Mouse (Mus musculus): ENCODE measurements at regions not wholly inside any gene's neighbourhood (a gene's known extent, or its start where the extent isn't known, plus 50 kb on each side); places are given as distances from the start of the nearest gene placed in this dataset.
A peak's percentile ranks its signal among the peaks of the same experiment; 100 is the strongest.

DNA sequence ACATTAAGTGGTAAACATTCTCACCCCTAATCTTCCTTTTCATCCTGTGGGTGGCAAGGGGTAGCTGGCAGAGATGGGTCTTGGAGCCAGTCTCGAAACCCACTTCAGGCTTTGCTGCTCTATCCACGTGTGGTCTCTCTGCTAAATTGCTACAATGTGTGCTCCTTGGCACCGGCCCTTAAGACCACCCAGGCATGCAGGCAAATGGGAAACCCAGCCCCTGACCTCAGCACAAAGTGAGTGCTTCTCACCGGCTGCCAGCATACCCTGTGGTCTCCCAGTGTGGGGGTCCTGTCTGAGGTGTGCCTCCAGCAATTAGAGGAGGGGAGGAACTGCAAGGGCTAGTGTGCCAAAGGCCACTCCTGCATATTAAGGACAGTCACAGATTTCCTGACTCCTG is 238.5 kb upstream of the Gm21798 start:
- H3K9me3 ChIP-seq = no peaks in the 10 kb centered on the region
- H3K27ac ChIP-seq = no peak overlapping the region
- no peak for ATAC-seq (ENCODE audit: low FRiP score, low read depth)
- no peak overlapping the region for H3K9ac ChIP-seq
- no peaks in the 10 kb centered on the region for H3K36me3 ChIP-seq
- WGBS = 30% methylated on average over 4 of the region's 4 CpGs
- no peaks in the 10 kb centered on the region for H3K4me1 ChIP-seq
- no peak overlapping the region for H3K4me2 ChIP-seq (replicated peaks)
- H3K4me3 ChIP-seq = no peak overlapping the region
- H3K27me3 ChIP-seq (replicated peaks) = no peaks in the 10 kb centered on the region

DNA sequence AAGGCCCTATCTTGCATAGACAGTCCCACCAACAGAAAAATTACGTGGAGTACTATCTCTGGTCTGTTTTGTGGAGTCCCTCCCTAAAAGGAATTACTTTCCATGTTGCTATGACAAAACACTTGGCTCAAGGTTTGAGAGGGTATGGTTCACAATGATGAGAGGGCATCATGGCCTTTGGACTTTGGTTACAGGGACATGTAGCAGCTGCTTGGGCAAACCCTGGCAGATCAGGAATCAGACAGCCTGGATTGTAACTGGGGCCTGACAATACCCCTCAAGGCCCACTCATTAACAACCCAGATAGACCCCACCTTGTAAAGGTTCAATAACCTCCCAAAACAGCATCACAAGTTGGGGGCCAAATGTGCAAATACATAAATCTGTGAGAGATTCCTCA is 237.0 kb upstream of the Gm21798 start:
- Histone ChIP-seq H3K4me1 (no peaks in the 10 kb centered on the region), H3K9ac (no peak overlapping the region), H3K9me3 (no peaks in the 10 kb centered on the region), H3K27me3 (replicated peaks) (no peaks in the 10 kb centered on the region), H3K4me2 (replicated peaks) (no peak overlapping the region), H3K27ac (no peak overlapping the region), H3K4me3 (no peak overlapping the region), H3K36me3 (no peaks in the 10 kb centered on the region)
- no peak for ATAC-seq (ENCODE audit: low FRiP score, low read depth)
- 62% methylated on average over 1 of the region's 1 CpGs for WGBS

DNA sequence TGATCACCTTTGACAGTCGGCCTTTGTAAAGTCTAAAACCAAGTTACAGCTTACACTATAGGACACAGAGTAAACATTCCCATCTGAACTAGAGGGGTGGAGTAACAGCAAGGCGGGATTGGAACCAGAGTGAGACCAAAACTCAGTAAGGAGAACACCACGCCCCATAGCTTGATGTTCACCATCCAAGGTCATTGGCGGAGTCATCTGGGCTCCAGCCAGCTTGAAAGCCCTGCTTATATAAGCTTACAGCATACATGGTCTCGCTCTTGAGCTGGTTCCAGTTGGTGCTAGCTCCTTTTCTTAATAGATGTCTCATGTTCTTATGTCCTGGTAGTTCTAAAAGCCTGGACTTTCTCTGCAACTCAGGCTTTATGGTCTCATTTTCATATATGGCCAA is 236.4 kb upstream of the Gm21798 start:
- H3K27me3 ChIP-seq (replicated peaks) = no peaks in the 10 kb centered on the region
- no peak overlapping the region for H3K27ac ChIP-seq
- H3K9me3 ChIP-seq = no peaks in the 10 kb centered on the region
- H3K4me2 ChIP-seq (replicated peaks) = no peak overlapping the region
- 94% methylated on average over 5 of the region's 5 CpGs for WGBS
- H3K9ac ChIP-seq = no peak overlapping the region
- no peaks in the 10 kb centered on the region for H3K36me3 ChIP-seq
- no peaks in the 10 kb centered on the region for H3K4me1 ChIP-seq
- ATAC-seq (ENCODE audit: low FRiP score, low read depth) = no peak
- H3K4me3 ChIP-seq = no peak overlapping the region

DNA sequence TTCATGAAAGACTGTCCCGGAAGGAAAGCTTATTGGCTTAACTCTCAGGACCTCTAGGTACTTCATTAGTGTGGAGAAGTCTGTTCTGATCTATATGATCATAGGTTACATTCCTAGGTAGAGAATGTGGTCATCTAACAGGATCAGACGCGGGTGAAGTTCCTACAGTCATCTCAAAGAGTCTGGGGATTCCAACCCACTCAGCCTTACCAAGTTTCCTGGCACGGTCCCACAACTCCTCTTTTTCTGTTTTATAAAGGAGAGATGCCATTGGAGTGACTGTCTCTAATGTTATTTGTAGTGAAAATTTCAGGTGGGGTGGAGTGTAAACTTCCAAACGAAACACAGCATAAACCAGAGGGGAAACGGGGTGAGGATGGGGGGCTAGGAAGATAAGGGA is 233.4 kb upstream of the Gm21798 start:
- no peak overlapping the region for H3K4me3 ChIP-seq
- no peak for ATAC-seq (ENCODE audit: low FRiP score, low read depth)
- H3K9ac ChIP-seq = no peak overlapping the region
- no peak overlapping the region for H3K4me2 ChIP-seq (replicated peaks)
- H3K36me3 ChIP-seq = no peaks in the 10 kb centered on the region
- no peaks in the 10 kb centered on the region for H3K4me1 ChIP-seq
- H3K27ac ChIP-seq = no peak overlapping the region
- no peaks in the 10 kb centered on the region for H3K27me3 ChIP-seq (replicated peaks)
- 90% methylated on average over 6 of the region's 6 CpGs for WGBS
- H3K9me3 ChIP-seq = no peaks in the 10 kb centered on the region

DNA sequence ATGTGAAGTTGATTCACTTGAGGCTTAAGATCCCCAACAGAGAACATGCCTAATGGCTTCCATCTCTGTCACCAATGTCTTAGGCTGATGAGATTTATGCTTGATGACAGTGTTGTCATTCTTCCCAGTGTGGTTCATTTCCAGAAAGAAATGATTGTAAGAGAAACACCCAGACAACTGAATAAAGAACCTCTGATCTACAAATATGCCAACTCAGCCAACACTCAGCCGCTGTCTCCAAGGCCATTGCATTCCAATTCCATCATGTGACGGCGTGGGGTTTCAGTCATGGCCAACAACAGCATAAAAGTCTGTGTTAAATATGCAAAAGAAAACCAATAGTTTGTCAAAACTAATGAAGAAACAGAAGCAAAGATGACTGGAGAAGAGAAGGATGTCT is 230.7 kb upstream of the Gm21798 start:
- no peak for ATAC-seq (ENCODE audit: low FRiP score, low read depth)
- Histone ChIP-seq H3K4me3 (no peak overlapping the region), H3K27me3 (replicated peaks) (no peaks in the 10 kb centered on the region), H3K9ac (no peak overlapping the region), H3K27ac (no peak overlapping the region), H3K9me3 (no peaks in the 10 kb centered on the region), H3K36me3 (no peaks in the 10 kb centered on the region), H3K4me2 (replicated peaks) (no peak overlapping the region), H3K4me1 (no peaks in the 10 kb centered on the region)
- 96% methylated on average over 3 of the region's 3 CpGs for WGBS

DNA sequence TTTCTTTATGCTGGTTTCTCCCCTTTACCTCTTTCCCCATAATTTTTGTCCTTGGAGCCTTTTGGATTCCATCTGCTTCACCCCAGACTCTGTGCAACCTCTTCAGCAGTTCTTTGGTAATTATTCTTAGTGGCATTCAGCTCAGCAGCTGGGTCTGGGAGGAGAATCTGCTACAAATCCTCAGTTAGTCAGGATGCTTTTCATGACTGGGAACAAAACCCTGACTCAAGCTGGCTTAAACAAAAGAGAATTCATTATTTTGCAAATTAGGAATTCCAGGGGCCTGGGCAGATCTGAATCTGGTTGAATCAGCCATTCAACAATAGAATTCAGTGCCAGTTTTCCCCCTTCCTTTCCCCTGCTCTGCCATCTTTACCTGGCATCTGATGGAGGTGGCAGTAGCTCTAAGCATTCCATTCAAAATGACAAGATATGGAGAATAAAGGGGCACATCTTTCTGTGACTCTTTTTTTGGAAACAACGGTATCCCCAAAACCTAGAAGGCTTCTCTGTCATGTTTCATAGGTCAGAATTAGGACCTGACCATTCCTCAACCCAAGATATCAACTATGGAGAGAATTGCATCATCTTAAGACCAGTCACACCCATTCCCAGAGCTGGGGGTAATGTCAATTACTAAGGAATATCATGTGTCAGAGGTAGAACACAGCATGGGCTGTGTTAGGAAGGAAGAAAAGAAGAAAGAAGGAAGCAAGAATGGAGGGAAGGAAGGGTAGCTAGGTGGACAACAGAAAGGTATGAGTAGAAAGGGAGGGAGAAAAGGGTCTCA is 227.2 kb upstream of the Gm21798 start:
- no peak overlapping the region for H3K27ac ChIP-seq
- WGBS = 63% methylated on average over 1 of the region's 1 CpGs
- ATAC-seq (ENCODE audit: low FRiP score, low read depth) = peak; percentile 74; the same call in 1 of the 2 replicates

DNA sequence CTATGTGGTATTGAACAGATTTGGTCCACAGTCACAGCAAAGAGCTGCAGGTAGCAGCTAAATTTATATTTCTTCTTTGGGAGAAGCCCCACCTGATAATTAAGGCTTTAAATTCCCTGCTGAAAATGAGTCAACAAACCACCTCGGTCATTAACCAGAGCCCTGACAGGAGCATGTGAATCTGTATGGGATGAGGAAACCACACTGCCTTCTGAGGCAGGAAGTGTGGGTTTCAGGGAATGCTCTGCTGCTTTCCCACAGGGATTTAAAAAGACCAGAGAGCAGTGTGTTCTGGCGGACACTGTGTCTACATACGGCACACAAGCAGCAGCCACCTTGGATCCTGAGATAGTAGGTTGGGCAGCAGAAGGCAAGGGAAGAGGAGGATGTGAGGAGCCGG is 204.0 kb upstream of the Gm21798 start:
- H3K4me2 ChIP-seq (replicated peaks) = no peak overlapping the region
- WGBS = 70% methylated on average over 4 of the region's 4 CpGs
- H3K36me3 ChIP-seq = no peaks in the 10 kb centered on the region
- H3K4me1 ChIP-seq = no peaks in the 10 kb centered on the region
- H3K27ac ChIP-seq = no peak overlapping the region
- no peaks in the 10 kb centered on the region for H3K9me3 ChIP-seq
- H3K9ac ChIP-seq = no peak overlapping the region
- ATAC-seq (ENCODE audit: low FRiP score, low read depth) = no peak
- no peaks in the 10 kb centered on the region for H3K27me3 ChIP-seq (replicated peaks)
- no peak overlapping the region for H3K4me3 ChIP-seq

More for the DNA sequence above, 227.2 kb upstream of the Gm21798 start:
- H3K4me2 ChIP-seq (replicated peaks) = no peak overlapping the region
- H3K9ac ChIP-seq = no peak overlapping the region
- no peak overlapping the region for H3K4me3 ChIP-seq
- no peaks in the 10 kb centered on the region for H3K9me3 ChIP-seq
- H3K36me3 ChIP-seq = no peaks in the 10 kb centered on the region
- H3K27me3 ChIP-seq (replicated peaks) = no peaks in the 10 kb centered on the region
- no peaks in the 10 kb centered on the region for H3K4me1 ChIP-seq

DNA sequence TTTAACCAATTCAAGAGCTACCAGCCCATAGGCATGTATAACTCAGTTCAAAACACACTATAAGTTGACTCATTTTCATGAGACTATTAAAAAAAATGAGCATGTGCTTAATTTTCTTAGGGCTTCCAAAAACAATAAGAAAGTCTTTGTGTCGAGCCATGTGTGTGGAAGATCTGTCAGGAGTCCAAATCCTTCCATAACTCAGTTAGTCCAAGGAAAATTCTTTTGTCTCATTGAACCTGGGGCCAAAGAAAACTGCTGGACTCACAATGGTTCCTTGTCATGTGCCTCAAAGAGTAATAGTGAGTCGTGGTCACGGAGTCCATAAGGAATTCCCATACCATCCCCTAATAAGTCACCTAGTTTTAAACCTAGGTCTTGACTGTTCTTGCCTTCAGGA is 199.0 kb upstream of the Gm21798 start:
- 71% methylated on average over 3 of the region's 3 CpGs for WGBS
- H3K4me2 ChIP-seq (replicated peaks) = no peak overlapping the region

DNA sequence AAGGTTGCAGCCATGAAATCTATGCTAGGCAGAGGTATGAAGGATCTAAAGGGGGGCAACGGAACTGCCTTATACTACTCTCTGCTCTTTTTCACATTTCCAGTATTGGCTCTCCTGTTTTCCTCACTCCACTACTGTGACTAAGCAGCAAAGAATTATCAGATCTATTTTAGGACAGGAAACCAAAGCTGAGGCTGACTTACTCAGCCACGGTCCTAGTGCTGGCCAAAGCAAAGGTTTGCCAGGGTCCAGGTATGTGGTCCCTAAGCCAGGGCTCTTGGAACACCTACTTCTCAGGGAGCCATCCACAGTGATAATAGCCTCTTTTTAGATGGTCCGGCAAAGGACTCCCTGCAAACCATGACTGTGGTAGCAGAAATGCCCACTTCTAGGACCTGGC is 195.6 kb upstream of the Gm21798 start:
- Histone ChIP-seq H3K9me3 (no peaks in the 10 kb centered on the region), H3K4me1 (no peaks in the 10 kb centered on the region)

More for the DNA sequence above, 199.0 kb upstream of the Gm21798 start:
- Histone ChIP-seq H3K4me1 (no peaks in the 10 kb centered on the region), H3K9me3 (no peaks in the 10 kb centered on the region), H3K27ac (no peak overlapping the region), H3K36me3 (no peaks in the 10 kb centered on the region), H3K9ac (no peak overlapping the region), H3K27me3 (replicated peaks) (no peaks in the 10 kb centered on the region), H3K4me3 (no peak overlapping the region)
- ATAC-seq (ENCODE audit: low FRiP score, low read depth) = no peak

DNA sequence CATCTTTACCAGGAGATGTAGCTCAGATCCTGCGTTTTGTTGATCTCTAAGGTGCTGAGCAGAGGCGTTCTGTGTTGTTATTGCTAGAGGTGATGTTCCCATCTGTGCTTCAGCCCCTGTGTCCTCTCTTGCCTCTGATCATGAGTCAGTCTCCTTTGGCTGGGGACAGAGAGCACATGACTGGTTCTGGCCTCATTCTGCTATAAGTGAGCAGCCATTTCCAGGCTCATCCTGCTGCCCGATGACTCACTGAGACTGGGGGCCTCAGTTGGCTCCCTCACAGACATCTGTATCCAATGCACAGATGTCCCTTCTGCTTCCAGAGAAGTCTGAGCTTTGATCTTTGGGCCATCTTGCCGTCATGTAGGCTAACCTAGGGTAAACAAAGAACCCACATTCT is 194.9 kb upstream of the Gm21798 start:
- ATAC-seq (ENCODE audit: low FRiP score, low read depth) = no peak
- Histone ChIP-seq H3K9me3 (no peaks in the 10 kb centered on the region), H3K4me2 (replicated peaks) (no peak overlapping the region), H3K4me1 (no peaks in the 10 kb centered on the region), H3K4me3 (no peak overlapping the region), H3K27ac (no peak overlapping the region), H3K27me3 (replicated peaks) (no peaks in the 10 kb centered on the region), H3K36me3 (no peaks in the 10 kb centered on the region), H3K9ac (no peak overlapping the region)
- 81% methylated on average over 4 of the region's 4 CpGs for WGBS

More for the DNA sequence above, 195.6 kb upstream of the Gm21798 start:
- Histone ChIP-seq H3K4me2 (replicated peaks) (no peak overlapping the region), H3K27ac (no peak overlapping the region), H3K27me3 (replicated peaks) (no peaks in the 10 kb centered on the region), H3K4me3 (no peak overlapping the region), H3K9ac (no peak overlapping the region), H3K36me3 (no peaks in the 10 kb centered on the region)
- 92% methylated on average over 3 of the region's 3 CpGs for WGBS
- ATAC-seq (ENCODE audit: low FRiP score, low read depth) = no peak

DNA sequence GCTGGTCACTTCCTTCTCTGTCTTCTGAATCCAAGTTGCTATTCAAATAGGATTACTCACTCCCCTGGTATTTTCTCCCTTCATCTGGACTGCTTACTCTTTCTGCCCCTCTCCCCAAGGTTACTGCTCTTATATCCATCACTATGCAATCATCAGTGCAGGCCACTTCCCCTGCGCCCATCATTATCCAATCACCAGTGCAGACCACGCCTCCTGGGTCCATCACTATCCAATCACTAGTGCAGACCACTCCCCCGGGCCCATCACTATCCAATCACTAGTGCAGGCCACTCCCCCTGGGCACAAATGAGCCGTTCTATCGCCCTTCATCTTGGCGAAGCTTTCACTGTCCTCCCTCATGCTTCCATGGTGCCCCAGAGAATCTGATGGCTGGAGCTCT is 191.1 kb upstream of the Gm21798 start:
- no peak overlapping the region for H3K27ac ChIP-seq

DNA sequence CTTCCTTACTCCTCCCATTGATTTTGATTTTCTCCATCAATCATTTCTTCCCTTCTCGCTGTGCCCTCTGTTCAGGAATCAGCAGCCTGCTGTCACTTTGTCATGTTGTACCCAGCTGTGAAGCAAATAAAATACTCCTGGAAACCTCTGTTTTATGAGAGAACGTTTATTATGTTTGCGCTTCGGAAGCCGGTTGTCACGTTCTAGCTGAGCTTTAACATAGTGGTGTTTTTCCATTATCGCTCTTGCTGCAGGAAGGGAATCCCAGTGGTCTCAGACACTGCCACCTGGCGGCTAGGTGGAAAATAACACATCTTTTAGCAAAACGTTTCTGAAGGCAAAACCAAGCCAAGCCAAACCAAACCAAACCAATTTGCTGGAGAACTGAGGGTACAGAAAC is 190.2 kb upstream of the Gm21798 start:
- no peaks in the 10 kb centered on the region for H3K36me3 ChIP-seq
- H3K9ac ChIP-seq = no peak overlapping the region
- 15% methylated on average over 9 of the region's 9 CpGs for WGBS
- no peak overlapping the region for H3K4me3 ChIP-seq
- no peaks in the 10 kb centered on the region for H3K4me1 ChIP-seq
- no peaks in the 10 kb centered on the region for H3K9me3 ChIP-seq
- ATAC-seq (ENCODE audit: low FRiP score, low read depth) = peak; percentile 31; the same call in 1 of the 2 replicates
- H3K27me3 ChIP-seq (replicated peaks) = no peaks in the 10 kb centered on the region
- peak overlapping the region; percentile 39 for H3K4me2 ChIP-seq (replicated peaks)
- no peak overlapping the region for H3K27ac ChIP-seq

More for the DNA sequence above, 191.1 kb upstream of the Gm21798 start:
- Histone ChIP-seq H3K36me3 (no peaks in the 10 kb centered on the region), H3K4me1 (no peaks in the 10 kb centered on the region), H3K4me3 (no peak overlapping the region), H3K9me3 (no peaks in the 10 kb centered on the region), H3K27me3 (replicated peaks) (no peaks in the 10 kb centered on the region), H3K9ac (no peak overlapping the region), H3K4me2 (replicated peaks) (no peak overlapping the region)
- WGBS = 90% methylated on average over 6 of the region's 6 CpGs
- ATAC-seq (ENCODE audit: low FRiP score, low read depth) = 0 out of 2 replicates have a peak, but pooled peaks have one; percentile 39
